Mouse (Mus musculus): Measurements from ENCODE around the gene 1110008P14Rik. TPM values are rescaled to one million over a fixed set of nuclear protein-coding genes. Genes with fewer than 3 reads are reported as not detected.
A peak's percentile ranks its signal among the peaks of the same experiment; 100 is the strongest.

Gene 1110008P14Rik
- polyA plus RNA-seq, 1 experiment from 2014 or later: 41.2 TPM

GRCm38 (mm10) chr2:32419359-32419758 is 37.6 kb upstream of the 1110008P14Rik start:
- Histone ChIP-seq H3K4me1 (peaks cover 32% of the 10 kb centered on the region), H3K36me3 (peaks cover 72% of the 10 kb centered on the region), H3K4me3 (no peak overlapping the region), H3K27ac (no peak overlapping the region), H3K27me3 (ENCODE audit: insufficient read depth, poor library complexity, severe bottlenecking) (no peaks in the 10 kb centered on the region), H3K9me3 (no peaks in the 10 kb centered on the region)
- WGBS: 89% methylated on average over 3 of the region's 3 CpGs
- DNase-seq (ENCODE audit: low spot score): no peak

GRCm38 (mm10) chr2:32418430-32419151 is 36.9 kb upstream of the 1110008P14Rik start:
- peaks cover 24% of the 10 kb centered on the region for H3K4me1 ChIP-seq
- peaks cover 79% of the 10 kb centered on the region for H3K36me3 ChIP-seq
- no peaks in the 10 kb centered on the region for H3K9me3 ChIP-seq
- no peak overlapping the region for H3K27ac ChIP-seq
- DNase-seq (ENCODE audit: low spot score): no peak
- no peaks in the 10 kb centered on the region for H3K27me3 ChIP-seq (ENCODE audit: insufficient read depth, poor library complexity, severe bottlenecking)
- 82% methylated on average over 12 of the region's 12 CpGs for WGBS
- H3K4me3 ChIP-seq: no peak overlapping the region

GRCm38 (mm10) chr2:32417486-32417885 is 35.7 kb upstream of the 1110008P14Rik start:
- WGBS: 90% methylated on average over 8 of the region's 8 CpGs
- Histone ChIP-seq H3K4me1 (peaks cover 13% of the 10 kb centered on the region), H3K36me3 (peaks cover 79% of the 10 kb centered on the region), H3K27me3 (ENCODE audit: insufficient read depth, poor library complexity, severe bottlenecking) (no peaks in the 10 kb centered on the region), H3K9me3 (no peaks in the 10 kb centered on the region), H3K4me3 (no peak overlapping the region), H3K27ac (no peak overlapping the region)
- DNase-seq (ENCODE audit: low spot score): no peak

- peaks cover 78% of the 10 kb centered on the region for H3K36me3 ChIP-seq
- peaks cover 4% of the 10 kb centered on the region for H3K4me1 ChIP-seq
- no peak overlapping the region for H3K27ac ChIP-seq
- no peak overlapping the region for H3K4me3 ChIP-seq
- no peak for DNase-seq (ENCODE audit: low spot score)
- 82% methylated on average over 2 of the region's 2 CpGs for WGBS
- H3K9me3 ChIP-seq: no peaks in the 10 kb centered on the region
- no peaks in the 10 kb centered on the region for H3K27me3 ChIP-seq (ENCODE audit: insufficient read depth, poor library complexity, severe bottlenecking)
Observed at GRCm38 (mm10) chr2:32416556-32416955, 34.8 kb upstream of the 1110008P14Rik start.

- H3K36me3 ChIP-seq: peaks cover 71% of the 10 kb centered on the region
- H3K27me3 ChIP-seq (ENCODE audit: insufficient read depth, poor library complexity, severe bottlenecking): no peaks in the 10 kb centered on the region
- DNase-seq (ENCODE audit: low spot score): no peak
- H3K9me3 ChIP-seq: no peaks in the 10 kb centered on the region
- 93% methylated on average over 12 of the region's 12 CpGs for WGBS
- no peak overlapping the region for H3K27ac ChIP-seq
- no peak overlapping the region for H3K4me3 ChIP-seq
- 0 out of 2 replicates have a peak, but pooled peaks cover 3% of the 10 kb centered on the region for H3K4me1 ChIP-seq
Observed at GRCm38 (mm10) chr2:32415801-32416200, 34.1 kb upstream of the 1110008P14Rik start.

- whole genome bisulfite sequencing: 61% methylated on average over 5 of the region's 5 CpGs
- Histone ChIP-seq H3K36me3 (peaks cover 52% of the 10 kb centered on the region), H3K27ac (no peak overlapping the region), H3K9me3 (no peaks in the 10 kb centered on the region), H3K27me3 (ENCODE audit: insufficient read depth, poor library complexity, severe bottlenecking) (no peaks in the 10 kb centered on the region), H3K4me3 (no peak overlapping the region), H3K4me1 (0 out of 2 replicates have a peak, but pooled peaks cover 2% of the 10 kb centered on the region)
- no peak for DNase-seq (ENCODE audit: low spot score)
Observed at GRCm38 (mm10) chr2:32413936-32414335, 32.2 kb upstream of the 1110008P14Rik start.

- no peak overlapping the region for H3K27ac ChIP-seq
- 91% methylated on average over 6 of the region's 6 CpGs for WGBS
- no peak for DNase-seq (ENCODE audit: low spot score)
- H3K9me3 ChIP-seq: no peaks in the 10 kb centered on the region
- no peak overlapping the region for H3K4me3 ChIP-seq
- H3K36me3 ChIP-seq: peaks cover 42% of the 10 kb centered on the region
- peaks cover 9% of the 10 kb centered on the region; the same call in 1 of the 2 replicates for H3K4me1 ChIP-seq
- H3K27me3 ChIP-seq (ENCODE audit: insufficient read depth, poor library complexity, severe bottlenecking): no peaks in the 10 kb centered on the region
Observed at GRCm38 (mm10) chr2:32412742-32413531, 31.2 kb upstream of the 1110008P14Rik start.

GRCm38 (mm10) chr2:32411407-32411806 is 29.7 kb upstream of the 1110008P14Rik start:
- 78% methylated on average over 7 of the region's 7 CpGs for WGBS
- H3K27ac ChIP-seq: no peak overlapping the region
- H3K27me3 ChIP-seq (ENCODE audit: insufficient read depth, poor library complexity, severe bottlenecking): no peaks in the 10 kb centered on the region
- no peak for DNase-seq (ENCODE audit: low spot score)
- no peaks in the 10 kb centered on the region for H3K9me3 ChIP-seq
- H3K4me3 ChIP-seq: no peak overlapping the region
- peaks cover 27% of the 10 kb centered on the region for H3K36me3 ChIP-seq
- peaks cover 9% of the 10 kb centered on the region; the same call in 1 of the 2 replicates for H3K4me1 ChIP-seq

GRCm38 (mm10) chr2:32408429-32409424 is 27.0 kb upstream of the 1110008P14Rik start:
- H3K9me3 ChIP-seq: no peaks in the 10 kb centered on the region
- H3K4me3 ChIP-seq: no peak overlapping the region
- WGBS: 64% methylated on average over 25 of the region's 25 CpGs
- H3K27me3 ChIP-seq (ENCODE audit: insufficient read depth, poor library complexity, severe bottlenecking): no peaks in the 10 kb centered on the region
- H3K4me1 ChIP-seq: peaks cover 9% of the 10 kb centered on the region; the same call in 1 of the 2 replicates
- peak overlapping the region; percentile 56 for H3K27ac ChIP-seq
- H3K36me3 ChIP-seq: peaks cover under 1% of the 10 kb centered on the region; the same call in 1 of the 2 replicates
- no peak for DNase-seq (ENCODE audit: low spot score)

GRCm38 (mm10) chr2:32407144-32407824 is 25.5 kb upstream of the 1110008P14Rik start:
- Histone ChIP-seq H3K27ac (no peak overlapping the region), H3K9me3 (no peaks in the 10 kb centered on the region), H3K4me1 (peaks cover 9% of the 10 kb centered on the region; the same call in 1 of the 2 replicates), H3K27me3 (ENCODE audit: insufficient read depth, poor library complexity, severe bottlenecking) (no peaks in the 10 kb centered on the region), H3K36me3 (peaks cover 12% of the 10 kb centered on the region), H3K4me3 (no peak overlapping the region)
- no peak for DNase-seq (ENCODE audit: low spot score)
- WGBS: 81% methylated on average over 7 of the region's 7 CpGs

GRCm38 (mm10) chr2:32404663-32405062 is 22.9 kb upstream of the 1110008P14Rik start:
- peak; percentile 94 for DNase-seq (ENCODE audit: low spot score)
- no peak overlapping the region for H3K27ac ChIP-seq

GRCm38 (mm10) chr2:32396695-32397094 is 15.0 kb upstream of the 1110008P14Rik start:
- no peak for DNase-seq (ENCODE audit: low spot score)
- WGBS: under 1% methylated on average over 15 of the region's 15 CpGs
- no peaks in the 10 kb centered on the region for H3K9me3 ChIP-seq
- H3K4me3 ChIP-seq: peak overlapping the region; percentile 95
- no peaks in the 10 kb centered on the region for H3K27me3 ChIP-seq (ENCODE audit: insufficient read depth, poor library complexity, severe bottlenecking)
- H3K27ac ChIP-seq: peak overlapping the region; percentile 92
- peaks cover 37% of the 10 kb centered on the region for H3K36me3 ChIP-seq
- H3K4me1 ChIP-seq: peaks cover 22% of the 10 kb centered on the region

More at GRCm38 (mm10) chr2:32404663-32405062, 22.9 kb upstream of the 1110008P14Rik start:
- no peak overlapping the region for H3K4me3 ChIP-seq
- peaks cover 9% of the 10 kb centered on the region; the same call in 1 of the 2 replicates for H3K4me1 ChIP-seq
- WGBS: 18% methylated on average over 2 of the region's 2 CpGs
- peaks cover 38% of the 10 kb centered on the region for H3K36me3 ChIP-seq
- H3K27me3 ChIP-seq (ENCODE audit: insufficient read depth, poor library complexity, severe bottlenecking): no peaks in the 10 kb centered on the region
- no peaks in the 10 kb centered on the region for H3K9me3 ChIP-seq

Data from heart, embryonic 10.5 days (tissue).